Mouse (Mus musculus) gastrocnemius, postnatal 25 days (tissue): ENCODE data around the gene Itpr1. TPM values are rescaled to one million over a fixed set of nuclear protein-coding genes. Genes with fewer than 3 reads are reported as not detected.

Experiments used
- DNase-seq: peaks from one replicate; pipeline ENCODE4 v3.0.0; 2022
- total RNA-seq, 2 experiments: library from RNA; stranded (reverse); gene quantifications; 1 replicate in 1 of 2; 2 replicates in 1 of 2; pipeline ENCODE4 v1.2.3; 2021

Gene Itpr1
- total RNA-seq, 2 experiments from 2014 or later = 12.3 to 12.5 TPM

GRCm38 (mm10) chr6:108240004-108240403 is 27.1 kb downstream of the Itpr1 start:
- no peak for DNase-seq

GRCm38 (mm10) chr6:108240754-108241153 is 27.9 kb downstream of the Itpr1 start:
- no peak for DNase-seq

DNA sequence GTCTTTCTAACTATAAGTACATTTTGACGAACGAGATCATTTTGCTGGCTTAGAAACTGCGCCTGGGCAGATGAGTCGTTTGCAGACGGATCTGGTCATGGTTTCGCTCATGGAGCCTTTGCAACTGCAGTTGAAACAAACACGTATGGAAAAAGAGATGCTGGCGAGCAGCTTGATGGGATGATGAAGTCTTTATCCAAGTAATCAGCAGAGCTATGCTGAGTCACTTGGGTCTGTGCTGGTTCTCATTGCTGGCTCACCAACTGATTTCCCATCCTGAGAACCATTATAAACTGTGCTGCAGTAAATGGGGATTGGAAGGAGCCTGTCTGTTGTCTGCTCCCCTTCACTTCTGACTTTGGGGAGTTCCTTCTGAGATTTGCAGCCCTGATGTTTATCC is 31.7 kb downstream of the Itpr1 start:
- DNase-seq = no peak

- DNase-seq = no peak
These were observed 33.6 kb downstream of the Itpr1 start for GRCm38 (mm10) chr6:108246369-108247085.

- DNase-seq = no peak
These were observed 34.3 kb downstream of the Itpr1 start for GRCm38 (mm10) chr6:108247211-108247610.

GRCm38 (mm10) chr6:108248519-108248918 is 35.6 kb downstream of the Itpr1 start:
- DNase-seq = no peak

DNA sequence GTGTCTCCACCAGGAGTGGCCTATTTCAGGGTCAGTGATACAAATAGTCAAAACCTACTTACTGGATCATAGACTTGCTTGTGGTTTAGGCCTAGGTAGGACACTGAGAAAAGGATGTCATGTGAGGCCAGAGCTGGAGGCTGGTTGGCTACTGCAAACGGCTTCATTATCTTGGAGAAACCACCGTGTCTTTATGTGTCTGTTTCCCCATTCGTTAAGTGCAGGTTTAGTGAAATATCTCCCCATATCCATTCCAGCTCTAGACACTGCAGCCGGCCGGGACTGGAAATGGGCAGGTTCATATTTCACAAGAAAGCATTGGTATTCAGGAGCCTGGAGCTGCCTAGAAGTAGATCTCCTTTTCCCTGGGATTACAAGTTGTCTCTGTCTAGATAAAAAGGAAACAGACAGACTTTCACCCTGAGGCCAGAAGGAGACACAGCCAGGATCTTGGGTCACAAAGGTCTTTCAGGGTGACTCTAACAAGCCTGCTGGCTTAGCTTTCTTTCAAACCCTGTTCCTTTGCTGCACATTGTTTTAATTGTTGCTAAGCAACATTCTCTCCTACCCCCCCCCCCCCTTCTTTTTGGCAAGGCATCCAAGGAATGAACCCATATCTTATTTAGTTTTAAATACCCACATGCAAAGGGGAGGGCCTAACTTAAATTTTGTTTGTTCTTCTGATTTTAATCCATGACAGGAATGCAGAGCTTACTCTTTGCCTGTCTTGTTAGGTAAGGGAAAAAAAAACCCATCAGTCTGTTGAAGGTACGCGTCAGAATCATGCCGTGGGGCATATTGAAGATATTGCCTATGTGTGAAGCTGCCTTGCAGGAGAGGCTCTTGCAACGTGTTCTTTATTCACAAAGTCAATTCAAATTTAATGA is 36.4 kb downstream of the Itpr1 start:
- no peak for DNase-seq

DNA sequence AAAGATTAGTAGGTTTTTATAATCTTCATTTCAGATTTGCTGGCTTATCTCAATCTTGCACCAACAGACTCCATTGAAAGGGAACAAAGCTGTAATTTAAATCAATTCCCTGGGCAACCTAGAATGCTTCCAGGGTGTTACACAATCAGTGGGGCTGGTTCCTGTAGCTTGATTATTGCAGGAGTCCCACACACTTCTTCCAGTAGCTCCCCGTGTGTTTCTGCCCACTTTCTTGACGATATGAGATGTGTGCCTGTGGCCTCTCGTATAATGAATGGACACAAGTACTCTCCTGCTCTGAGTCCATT is 37.0 kb downstream of the Itpr1 start:
- no peak for DNase-seq

- no peak for DNase-seq
These were observed 37.5 kb downstream of the Itpr1 start for GRCm38 (mm10) chr6:108250416-108250815.

DNA sequence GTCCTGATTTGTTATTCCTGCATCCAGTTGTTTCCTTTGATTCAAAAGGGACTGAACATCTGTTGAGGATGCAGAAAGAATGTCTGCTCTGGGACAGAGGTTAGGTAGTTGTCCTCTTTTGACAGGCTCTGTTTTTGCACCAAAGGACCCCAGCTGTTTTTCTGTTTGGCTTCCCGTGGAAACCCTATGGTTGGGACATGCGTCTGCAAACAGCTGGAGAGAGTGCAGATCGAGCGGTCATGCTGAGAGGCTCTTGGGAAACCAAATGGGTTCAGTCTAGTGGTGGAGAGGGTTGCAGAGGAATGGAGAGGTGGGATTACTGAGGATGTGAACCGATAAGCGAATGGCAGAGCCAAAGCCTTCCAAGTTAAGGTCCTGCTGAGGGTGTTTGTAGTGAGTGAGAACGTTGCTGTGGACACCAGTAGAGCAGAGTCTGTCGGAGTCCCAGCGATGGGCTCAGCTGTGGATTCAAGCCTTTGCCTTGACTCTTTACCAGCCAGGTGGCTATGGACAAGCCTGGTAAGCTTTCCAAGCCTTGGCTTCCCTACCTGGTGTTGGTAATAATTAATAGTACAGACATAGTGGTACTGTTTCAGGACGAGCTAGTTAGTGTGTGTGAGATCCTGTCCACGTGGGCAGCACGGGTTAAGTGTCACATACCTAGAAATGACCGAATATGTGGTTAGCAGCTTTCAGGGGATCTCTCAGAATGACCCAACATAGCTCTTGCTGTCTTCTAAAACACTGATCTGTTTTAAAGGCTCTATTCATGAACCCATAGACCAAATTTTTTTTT is 39.9 kb downstream of the Itpr1 start:
- DNase-seq = no peak

GRCm38 (mm10) chr6:108254132-108255064 is 41.5 kb downstream of the Itpr1 start:
- DNase-seq = no peak

GRCm38 (mm10) chr6:108255880-108256279 is 43.0 kb downstream of the Itpr1 start:
- DNase-seq = no peak

- no peak for DNase-seq
These were observed 44.3 kb downstream of the Itpr1 start for GRCm38 (mm10) chr6:108257225-108257624.

- DNase-seq = no peak
These were observed 45.7 kb downstream of the Itpr1 start for GRCm38 (mm10) chr6:108258631-108259030.

DNA sequence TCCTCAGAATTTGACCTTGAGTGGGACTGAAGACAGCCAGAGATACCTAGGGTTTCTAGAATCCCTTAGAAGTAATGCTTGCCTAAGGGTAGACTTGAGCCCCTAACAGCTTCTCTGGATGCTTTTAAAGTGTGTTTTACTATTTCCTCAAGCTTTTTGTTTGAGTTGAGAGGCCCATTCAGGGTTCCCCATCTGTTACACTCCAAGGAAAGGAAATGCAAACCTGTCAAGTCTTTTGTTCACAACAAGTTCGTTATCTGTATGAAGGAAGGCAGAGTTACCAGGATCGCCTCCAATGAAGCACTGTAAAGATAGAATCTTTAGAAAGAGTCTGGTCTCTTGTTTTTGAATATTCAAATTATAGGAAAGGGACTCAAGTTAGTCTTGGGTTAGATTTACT is 46.8 kb downstream of the Itpr1 start:
- no peak for DNase-seq

GRCm38 (mm10) chr6:108261506-108261905 is 48.6 kb downstream of the Itpr1 start:
- DNase-seq = no peak

- DNase-seq = no peak
These were observed 51.3 kb downstream of the Itpr1 start for GRCm38 (mm10) chr6:108264164-108264563.

DNA sequence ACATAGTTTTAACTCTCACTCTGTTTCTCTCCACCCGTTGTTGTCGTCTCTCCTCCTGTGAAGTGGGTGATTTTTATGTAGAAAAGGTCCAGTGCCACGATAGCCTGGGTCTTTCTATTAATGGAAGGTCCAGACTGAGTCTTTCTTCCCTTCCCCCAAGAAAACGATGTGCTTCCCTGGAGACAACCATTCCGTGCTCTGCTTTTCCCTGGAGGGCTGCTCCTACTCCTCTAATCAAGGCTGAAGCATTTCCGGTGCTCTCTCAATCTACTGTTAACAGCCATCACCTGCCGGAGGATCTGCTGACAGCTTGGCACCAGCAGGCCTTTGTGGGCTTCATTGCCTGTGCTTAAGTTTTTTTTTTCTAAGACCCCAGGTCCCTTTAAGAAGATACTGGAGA is 60.6 kb downstream of the Itpr1 start:
- no peak for DNase-seq

- DNase-seq = no peak
These were observed 61.6 kb downstream of the Itpr1 start for GRCm38 (mm10) chr6:108274364-108275084.

DNA sequence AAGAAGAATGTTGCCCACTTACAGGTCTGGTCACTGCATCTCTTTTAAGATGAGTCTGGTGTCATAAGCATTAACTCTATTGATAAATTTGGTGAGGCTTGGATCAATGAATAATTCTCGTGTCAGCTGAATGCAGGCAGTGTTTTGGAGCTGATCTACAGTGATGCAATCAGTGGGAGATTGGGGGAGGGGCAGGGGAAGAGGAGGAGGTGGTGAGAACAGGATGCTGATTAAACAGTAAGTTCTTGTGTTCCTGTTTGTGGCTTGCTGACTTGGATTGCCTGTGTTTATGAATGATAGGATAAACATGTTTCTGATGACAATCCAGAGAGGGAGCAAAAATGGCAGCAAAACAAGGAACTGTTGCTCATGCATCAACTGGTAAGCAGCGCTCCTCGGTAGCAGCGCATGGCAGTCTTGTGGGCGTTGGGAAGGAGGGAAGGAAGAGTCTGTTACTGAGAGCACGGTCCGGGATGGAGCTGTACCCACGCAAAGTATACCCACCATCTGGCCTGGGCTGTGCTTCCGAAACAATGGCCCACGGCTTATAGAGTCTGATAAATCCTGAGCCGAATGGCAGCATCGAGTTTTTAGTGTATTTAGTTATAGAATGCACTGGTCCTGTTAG is 64.1 kb downstream of the Itpr1 start:
- DNase-seq = no peak
